Mouse (Mus musculus) layer of hippocampus, adult 11-12 months (tissue): ENCODE measurements at regions not wholly inside any gene's neighbourhood (a gene's known extent, or its start where the extent isn't known, plus 50 kb on each side); places are given as distances from the start of the nearest gene placed in this dataset.

Experiments used
- DNase-seq: peaks from one replicate; pipeline ENCODE4 v3.0.0; 2022; ENCODE audit warnings: low spot score

- no peak for DNase-seq
Observed at GRCm38 (mm10) chr16:28109771-28110170, 643.1 kb downstream of the Fgf12 start.
